Mouse (Mus musculus): ENCODE results near the gene Nrxn3. TPM values are rescaled to one million over a fixed set of nuclear protein-coding genes. Genes with fewer than 3 reads are reported as not detected.

Gene Nrxn3
- polyA plus RNA-seq, 1 experiment: not detected

GRCm38 (mm10) chr12:90197994-90198393, 1475.3 kb downstream of the Nrxn3 start:
- Histone ChIP-seq H3K4me3 (ENCODE audit: insufficient read depth, low read length) (no peak overlapping the region), H3K4me1 (ENCODE audit: control insufficient read depth, insufficient read depth, low read length) (no peaks in the 10 kb centered on the region), H3K27ac (ENCODE audit: insufficient read depth, low read depth, low read length) (no peak overlapping the region)
- TF ChIP-seq CTCF (IDR thresholded peaks at IDR 0.05; ENCODE audit: low read depth, low read length) (no peak), POLR2A (IDR thresholded peaks at IDR 0.05; ENCODE audit: borderline replicate concordance, low read depth, low read length) (no peak)

DNA sequence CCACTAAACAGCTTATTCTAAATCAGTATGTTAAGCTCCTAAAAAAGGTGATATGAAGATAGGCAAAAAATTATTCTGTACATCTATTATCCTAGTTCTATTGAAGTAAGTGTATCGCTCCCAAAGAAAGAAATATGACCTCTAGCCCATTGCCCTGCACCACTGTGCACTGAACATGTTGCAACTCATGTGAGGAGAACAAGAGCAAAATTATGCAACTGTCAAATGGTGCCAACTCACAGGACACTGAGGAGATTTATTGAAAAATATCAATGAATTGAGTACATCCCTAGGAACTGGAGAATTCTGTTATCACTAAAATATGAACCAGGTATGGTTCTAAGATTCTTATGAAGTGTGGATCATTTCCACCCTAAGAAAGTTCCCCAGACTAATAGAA, 1479.8 kb downstream of the Nrxn3 start:
- Histone ChIP-seq H3K4me3 (ENCODE audit: insufficient read depth, low read length) (no peak overlapping the region), H3K4me1 (ENCODE audit: control insufficient read depth, insufficient read depth, low read length) (no peaks in the 10 kb centered on the region), H3K27ac (ENCODE audit: insufficient read depth, low read depth, low read length) (no peak overlapping the region)
- TF ChIP-seq CTCF (IDR thresholded peaks at IDR 0.05; ENCODE audit: low read depth, low read length): no peak
- TF ChIP-seq POLR2A (IDR thresholded peaks at IDR 0.05; ENCODE audit: borderline replicate concordance, low read depth, low read length): no peak

DNA sequence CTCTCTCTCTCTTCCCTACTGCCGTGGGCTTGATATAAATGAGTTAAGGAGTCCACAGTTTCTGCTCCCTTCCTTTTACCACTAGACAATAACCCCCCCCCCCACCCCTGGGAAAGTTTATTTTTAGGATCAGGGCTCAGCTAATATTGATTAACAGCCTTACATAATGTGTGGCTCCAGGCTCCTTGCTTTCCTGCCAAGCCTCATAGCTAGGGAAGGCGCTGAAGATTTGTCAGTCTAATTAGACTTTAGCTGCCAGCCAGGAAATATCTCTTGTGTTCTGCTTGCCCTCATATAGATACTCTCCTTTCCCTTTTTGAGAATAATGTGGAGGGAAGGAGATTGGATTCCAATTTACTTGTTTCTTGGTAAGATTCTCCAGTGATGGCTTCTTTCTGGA, 1488.7 kb downstream of the Nrxn3 start:
- H3K27ac ChIP-seq (ENCODE audit: insufficient read depth, low read depth, low read length): no peak overlapping the region

DNA sequence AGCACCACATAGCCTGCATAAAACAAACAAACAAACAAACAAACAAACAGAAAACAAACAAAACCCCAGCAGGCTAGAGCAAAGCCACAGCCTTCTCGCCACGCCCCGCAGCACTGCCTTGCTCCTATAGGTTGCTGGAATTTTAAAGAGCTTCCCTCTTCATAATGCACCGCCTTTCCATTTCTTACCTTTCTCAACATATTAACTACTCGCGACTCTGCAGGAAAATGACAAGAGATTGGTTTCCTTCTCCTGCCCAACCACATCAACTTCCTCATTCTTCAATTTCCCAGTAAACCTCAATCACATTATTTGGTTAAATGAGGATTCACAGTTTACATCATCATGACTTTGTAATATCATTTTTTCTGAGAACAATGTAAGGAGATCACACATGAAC, 1494.4 kb downstream of the Nrxn3 start:
- Histone ChIP-seq H3K4me1 (ENCODE audit: control insufficient read depth, insufficient read depth, low read length) (no peaks in the 10 kb centered on the region), H3K27ac (ENCODE audit: insufficient read depth, low read depth, low read length) (no peak overlapping the region), H3K4me3 (ENCODE audit: insufficient read depth, low read length) (no peak overlapping the region)
- TF ChIP-seq POLR2A (IDR thresholded peaks at IDR 0.05; ENCODE audit: borderline replicate concordance, low read depth, low read length) (no peak), CTCF (IDR thresholded peaks at IDR 0.05; ENCODE audit: low read depth, low read length) (no peak)

More for the DNA sequence above, 1488.7 kb downstream of the Nrxn3 start:
- no peaks in the 10 kb centered on the region for H3K4me1 ChIP-seq (ENCODE audit: control insufficient read depth, insufficient read depth, low read length)
- no peak for TF ChIP-seq POLR2A (IDR thresholded peaks at IDR 0.05; ENCODE audit: borderline replicate concordance, low read depth, low read length)
- TF ChIP-seq CTCF (IDR thresholded peaks at IDR 0.05; ENCODE audit: low read depth, low read length): no peak
- H3K4me3 ChIP-seq (ENCODE audit: insufficient read depth, low read length): no peak overlapping the region

GRCm38 (mm10) chr12:90229062-90229461, 1506.4 kb downstream of the Nrxn3 start:
- TF ChIP-seq POLR2A (IDR thresholded peaks at IDR 0.05; ENCODE audit: borderline replicate concordance, low read depth, low read length) (no peak), CTCF (IDR thresholded peaks at IDR 0.05; ENCODE audit: low read depth, low read length) (no peak)
- Histone ChIP-seq H3K4me3 (ENCODE audit: insufficient read depth, low read length) (no peak overlapping the region), H3K4me1 (ENCODE audit: control insufficient read depth, insufficient read depth, low read length) (no peaks in the 10 kb centered on the region), H3K27ac (ENCODE audit: insufficient read depth, low read depth, low read length) (no peak overlapping the region)

GRCm38 (mm10) chr12:90236093-90236492, 1513.4 kb downstream of the Nrxn3 start:
- TF ChIP-seq POLR2A (IDR thresholded peaks at IDR 0.05; ENCODE audit: borderline replicate concordance, low read depth, low read length) (no peak), CTCF (IDR thresholded peaks at IDR 0.05; ENCODE audit: low read depth, low read length) (no peak)
- no peaks in the 10 kb centered on the region for H3K4me1 ChIP-seq (ENCODE audit: control insufficient read depth, insufficient read depth, low read length)
- no peak overlapping the region for H3K27ac ChIP-seq (ENCODE audit: insufficient read depth, low read depth, low read length)
- no peak overlapping the region for H3K4me3 ChIP-seq (ENCODE audit: insufficient read depth, low read length)

GRCm38 (mm10) chr12:90260301-90260700, 1537.6 kb downstream of the Nrxn3 start:
- no peak for TF ChIP-seq POLR2A (IDR thresholded peaks at IDR 0.05; ENCODE audit: borderline replicate concordance, low read depth, low read length)
- no peak overlapping the region for H3K4me3 ChIP-seq (ENCODE audit: insufficient read depth, low read length)
- no peaks in the 10 kb centered on the region for H3K4me1 ChIP-seq (ENCODE audit: control insufficient read depth, insufficient read depth, low read length)
- no peak overlapping the region for H3K27ac ChIP-seq (ENCODE audit: insufficient read depth, low read depth, low read length)

DNA sequence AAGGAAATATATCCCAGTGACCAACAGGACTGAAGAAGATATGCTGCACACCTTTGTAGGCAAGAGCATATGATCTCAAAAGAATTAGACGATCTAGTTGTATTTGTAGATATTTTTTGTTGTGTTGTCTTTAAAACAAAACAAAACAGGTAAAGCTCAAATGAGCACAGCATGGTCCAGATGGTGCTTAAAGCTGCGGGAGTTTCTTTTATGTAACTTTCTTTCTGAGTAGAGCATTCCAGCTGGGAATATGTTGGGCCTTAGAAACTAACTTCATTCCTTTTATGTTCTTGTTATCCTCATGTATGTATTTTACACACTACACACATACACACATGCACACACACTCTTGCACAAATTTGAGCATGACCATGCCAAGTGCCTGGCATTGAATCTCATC, 1545.4 kb downstream of the Nrxn3 start:
- Histone ChIP-seq H3K27ac (ENCODE audit: insufficient read depth, low read depth, low read length) (no peak overlapping the region), H3K4me1 (ENCODE audit: control insufficient read depth, insufficient read depth, low read length) (no peaks in the 10 kb centered on the region), H3K4me3 (ENCODE audit: insufficient read depth, low read length) (no peak overlapping the region)
- TF ChIP-seq POLR2A (IDR thresholded peaks at IDR 0.05; ENCODE audit: borderline replicate concordance, low read depth, low read length) (no peak), CTCF (IDR thresholded peaks at IDR 0.05; ENCODE audit: low read depth, low read length) (no peak)

GRCm38 (mm10) chr12:90270763-90271379, 1548.2 kb downstream of the Nrxn3 start:
- no peak for TF ChIP-seq POLR2A (IDR thresholded peaks at IDR 0.05; ENCODE audit: borderline replicate concordance, low read depth, low read length)
- no peak for TF ChIP-seq CTCF (IDR thresholded peaks at IDR 0.05; ENCODE audit: low read depth, low read length)
- Histone ChIP-seq H3K27ac (ENCODE audit: insufficient read depth, low read depth, low read length) (no peak overlapping the region), H3K4me1 (ENCODE audit: control insufficient read depth, insufficient read depth, low read length) (no peaks in the 10 kb centered on the region), H3K4me3 (ENCODE audit: insufficient read depth, low read length) (no peak overlapping the region)

GRCm38 (mm10) chr12:90274621-90275236, 1552.1 kb downstream of the Nrxn3 start:
- no peaks in the 10 kb centered on the region for H3K4me1 ChIP-seq (ENCODE audit: control insufficient read depth, insufficient read depth, low read length)
- no peak for TF ChIP-seq POLR2A (IDR thresholded peaks at IDR 0.05; ENCODE audit: borderline replicate concordance, low read depth, low read length)
- no peak for TF ChIP-seq CTCF (IDR thresholded peaks at IDR 0.05; ENCODE audit: low read depth, low read length)

More at GRCm38 (mm10) chr12:90274621-90275236, 1552.1 kb downstream of the Nrxn3 start:
- H3K27ac ChIP-seq (ENCODE audit: insufficient read depth, low read depth, low read length): no peak overlapping the region
- no peak overlapping the region for H3K4me3 ChIP-seq (ENCODE audit: insufficient read depth, low read length)
